Mouse (Mus musculus) mouse trophoblast stem cell (cell line): Measurements from ENCODE around the gene Lgals9.

Experiments
- in situ Hi-C, 2 experiments: fragments of 300-500 bp; cut with MseI, MboI; formaldehyde crosslinking; loops; 2 replicates in 1 of 2; 3 replicates in 1 of 2; pipeline ENCODE4 v1.15.1; 2025

Lgals9 gene

DNA sequence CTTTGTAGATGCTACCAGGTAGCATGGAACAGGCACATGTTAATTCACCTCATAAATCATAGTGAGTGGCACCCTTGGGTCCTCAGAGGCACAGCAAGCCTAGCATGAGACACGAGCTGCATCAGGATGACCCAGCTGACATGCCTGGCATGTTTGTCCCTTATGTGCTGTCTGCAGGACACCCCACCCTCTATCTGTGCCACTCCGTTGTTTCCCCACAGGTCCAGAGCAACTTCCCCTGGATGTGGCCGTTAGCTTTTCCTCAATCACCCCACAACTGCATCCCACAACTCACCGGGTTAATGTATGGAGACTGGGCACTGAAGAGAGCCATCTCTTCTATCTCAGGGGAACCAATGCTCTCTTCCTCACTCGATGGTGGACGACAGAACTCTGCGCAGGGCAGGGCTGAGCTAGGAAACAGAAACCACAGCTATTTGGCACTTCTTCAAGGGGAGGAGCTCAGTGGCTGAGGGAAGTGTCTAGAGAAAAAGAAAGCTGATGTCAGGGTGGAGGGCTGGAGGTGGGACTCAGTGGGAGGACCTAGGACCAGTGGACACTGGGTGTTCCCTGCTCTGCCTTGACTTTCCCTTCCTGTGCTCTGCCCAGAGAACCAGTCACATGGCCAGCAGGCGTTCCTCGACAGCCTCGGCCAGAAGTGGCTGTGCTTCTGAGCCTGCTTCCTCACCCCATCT, at the start of gene Lgals9:
Gene Lgals9, minus strand, starts transcription at position 464 of the 695 bp plus-strand sequence.
- in situ Hi-C loops, result no loop called here

DNA sequence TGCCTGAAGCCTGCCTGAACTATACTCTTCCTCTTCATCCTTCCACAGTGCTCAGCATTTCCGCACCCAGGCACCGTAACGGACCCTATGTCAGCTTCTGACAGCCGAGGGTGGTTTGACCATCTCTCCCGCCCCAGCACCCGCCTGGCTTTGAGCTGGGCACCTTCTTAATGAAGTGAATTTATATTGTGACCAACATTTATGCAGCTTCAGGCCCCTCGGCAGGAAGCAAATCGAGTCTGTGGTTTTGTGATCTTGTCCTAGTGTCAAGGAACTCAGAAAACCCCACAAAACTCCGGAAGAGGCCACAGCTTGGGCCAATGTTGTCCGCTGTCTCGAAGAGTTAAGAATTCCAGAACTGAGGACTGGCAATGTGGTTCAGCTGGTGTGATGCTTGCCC, 48.9 kb upstream of the Lgals9 start:
- in situ Hi-C loops, result loop anchor here (5.0 to 10.0 kb wide), 2 partner anchors 179 to 261 kb away; partner anchors contain the start of gene Gm9964 (in 1 of the 2)

DNA sequence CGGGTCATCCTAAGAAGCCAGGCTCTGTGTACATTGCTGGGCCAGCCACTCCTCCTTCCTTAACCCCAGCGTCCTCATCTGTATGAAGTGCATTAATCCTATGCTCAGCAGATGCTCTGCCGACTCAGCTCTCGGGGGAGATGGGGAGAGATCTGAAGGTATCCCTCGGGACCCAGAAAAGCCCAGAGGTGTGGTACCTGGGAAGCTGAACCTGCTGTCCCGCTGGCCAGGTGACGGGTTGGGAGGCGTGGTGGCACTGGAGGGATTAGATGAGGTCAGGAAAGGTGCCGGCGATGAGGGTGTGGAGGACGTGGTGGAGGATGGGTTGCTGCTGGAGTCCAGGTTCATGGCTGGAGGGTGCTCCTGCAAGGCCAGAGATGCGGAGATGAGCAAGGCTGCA, 48.3 kb upstream of the Lgals9 start:
- in situ Hi-C loops, result loop anchor here (5.0 to 10.0 kb wide), 2 partner anchors 179 to 262 kb away; partner anchors contain the start of gene Gm9964 (in 1 of the 2)

GRCm38 (mm10) chr11:79031452-79031746, 46.7 kb upstream of the Lgals9 start:
- in situ Hi-C loops, result loop anchor here (5.0 to 10.0 kb wide), 2 partner anchors 181 to 263 kb away; partner anchors contain the start of gene Gm9964 (in 1 of the 2)

DNA sequence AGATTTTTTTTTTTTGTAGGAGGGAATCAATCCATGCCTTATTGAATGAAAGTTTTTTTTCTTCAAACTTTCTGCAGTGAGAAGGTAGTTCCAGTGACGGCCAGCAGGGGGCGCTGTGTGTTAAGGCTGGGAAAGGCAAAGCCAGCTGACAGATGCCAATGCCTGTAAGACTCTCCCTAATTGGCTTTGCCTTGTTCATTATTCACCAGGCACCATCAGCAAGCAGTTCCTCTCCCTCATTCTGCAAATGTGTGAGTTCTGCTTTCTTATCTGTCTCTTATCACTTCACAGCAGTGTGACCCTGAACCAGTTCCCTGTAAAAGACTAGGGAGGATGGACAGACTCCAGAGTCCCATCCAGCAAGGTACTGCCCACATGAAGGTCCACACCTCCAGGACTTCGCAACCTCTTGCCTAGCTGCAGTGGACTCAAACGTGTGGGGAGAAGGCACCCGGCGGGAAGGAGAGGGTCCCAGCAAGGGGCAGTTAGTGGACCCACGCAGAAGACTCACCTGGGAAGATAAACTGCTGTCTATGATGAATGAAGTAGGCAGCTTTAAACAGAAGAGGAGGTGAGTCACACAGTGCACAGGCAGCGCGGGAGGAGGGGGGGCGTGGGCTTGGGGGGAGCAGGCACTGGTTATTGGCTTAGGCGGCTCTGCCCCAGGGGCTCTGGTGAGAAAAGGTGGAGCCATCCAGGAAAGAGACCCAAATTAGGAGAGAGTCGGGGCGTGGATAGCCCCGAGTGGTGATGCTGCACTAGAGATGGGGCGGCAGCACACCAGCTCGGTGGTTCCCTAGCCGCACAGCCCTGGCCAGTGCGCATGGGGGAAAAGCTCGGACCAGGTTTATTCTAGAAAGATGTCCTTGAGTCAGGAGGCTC, 46.1 kb upstream of the Lgals9 start:
- in situ Hi-C loops, result loop anchor here (5.0 to 10.0 kb wide), 2 partner anchors 181 to 264 kb away; partner anchors contain the start of gene Gm9964 (in 1 of the 2)

- in situ Hi-C loops, result loop anchor here in 1 of 2 experiments (10.0 kb wide), 1 partner anchor 271 kb away; the partner anchor contains the start of gene Gm9964
These were observed 39.0 kb upstream of the Lgals9 start for GRCm38 (mm10) chr11:79023751-79024150.

- in situ Hi-C loops, result loop anchor here in 1 of 2 experiments (10.0 kb wide), 1 partner anchor 271 kb away; the partner anchor contains the start of gene Gm9964
These were observed 38.6 kb upstream of the Lgals9 start for GRCm38 (mm10) chr11:79023342-79023741.

DNA sequence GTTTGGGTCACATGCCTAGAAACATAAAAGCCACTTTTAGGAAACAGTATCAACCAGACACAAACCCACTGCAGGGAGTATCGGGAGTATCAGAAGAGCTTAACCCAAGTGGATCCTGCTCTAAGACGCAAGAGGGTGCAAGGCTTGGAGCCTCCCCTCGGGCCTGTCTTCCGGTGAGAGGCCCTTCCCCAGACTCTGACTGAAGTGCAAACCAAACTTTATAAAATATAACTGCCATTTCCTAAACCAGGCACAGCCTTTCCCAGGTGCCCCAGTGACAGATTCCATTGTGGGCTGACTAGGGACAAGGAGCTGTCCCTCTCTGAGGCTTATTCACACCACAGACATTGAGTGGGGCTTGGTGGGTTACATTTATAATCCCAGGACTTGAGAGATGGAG, 38.1 kb upstream of the Lgals9 start:
- in situ Hi-C loops, result loop anchor here in 1 of 2 experiments (10.0 kb wide), 1 partner anchor 272 kb away; the partner anchor contains the start of gene Gm9964

DNA sequence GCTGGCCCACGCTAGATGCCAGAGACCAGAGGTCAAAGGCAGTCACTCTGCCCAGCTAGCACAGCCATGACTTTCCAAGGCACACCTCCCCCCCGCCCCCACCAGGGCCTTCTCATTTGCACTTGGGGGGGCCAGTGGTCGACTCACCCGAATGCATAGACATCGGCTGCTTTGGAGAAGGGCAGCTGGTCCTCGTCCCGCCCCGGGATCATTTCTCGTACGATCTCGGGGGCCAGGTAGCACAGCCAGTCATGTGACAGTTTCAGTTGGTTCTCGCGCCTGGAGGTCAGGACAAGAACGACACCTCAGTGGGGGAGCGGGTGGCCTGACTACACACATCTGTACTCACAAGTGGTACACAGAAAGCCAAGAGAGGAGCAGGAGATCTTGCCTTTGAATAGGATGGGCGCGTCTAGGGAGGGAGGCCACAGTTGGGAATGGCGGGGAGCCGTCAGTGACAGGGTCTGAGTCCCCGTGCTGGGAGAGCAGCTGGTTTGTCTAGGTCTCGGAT, 35.8 kb upstream of the Lgals9 start:
- in situ Hi-C loops, result loop anchor here in 1 of 2 experiments (10.0 kb wide), 1 partner anchor 274 kb away; the partner anchor contains the start of gene Gm9964

- in situ Hi-C loops, result loop anchor here (5.0 to 10.0 kb wide), 2 partner anchors 58 to 275 kb away; partner anchors contain the start of gene Gm9964 (in 1 of the 2)
These were observed 35.2 kb upstream of the Lgals9 start for GRCm38 (mm10) chr11:79019839-79020534.

DNA sequence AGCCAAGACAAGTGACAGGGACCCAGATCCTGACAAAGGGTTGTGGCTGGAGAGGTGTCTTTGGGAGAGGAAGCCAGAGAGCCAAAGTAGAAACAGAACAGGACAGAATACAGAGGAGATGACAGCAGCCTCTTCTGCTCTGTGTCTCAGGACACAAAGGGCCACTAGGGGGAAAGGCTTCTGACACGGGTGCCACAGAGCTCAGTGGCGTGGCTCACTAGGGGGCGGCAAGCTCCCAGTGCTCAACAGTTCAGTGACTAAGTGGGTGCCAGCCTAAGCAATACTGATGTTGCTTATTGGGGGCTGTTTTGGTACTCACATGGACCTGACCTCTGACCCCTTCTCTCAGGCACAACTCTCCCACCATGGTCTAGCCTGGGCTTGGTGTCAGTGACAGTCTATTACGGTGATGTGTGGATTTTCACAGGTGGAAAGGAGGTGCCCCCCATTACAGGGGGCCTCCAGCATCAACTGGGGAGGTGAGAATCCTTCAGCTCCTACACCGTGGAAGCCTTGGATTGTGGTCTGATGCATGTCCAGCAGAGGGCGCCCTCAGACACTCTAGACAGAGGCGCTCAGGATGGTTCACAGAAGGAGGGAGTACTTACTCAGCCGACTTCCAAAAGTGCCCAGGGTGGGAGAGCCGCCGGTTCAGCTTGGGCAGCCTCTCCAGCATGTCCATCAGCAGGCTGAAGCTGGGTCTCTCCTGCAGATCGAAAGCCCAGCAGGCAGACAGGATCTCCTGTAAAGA, 34.4 kb upstream of the Lgals9 start:
- in situ Hi-C loops, result loop anchor here in 1 of 2 experiments (5.0 kb wide), 1 partner anchor 57 kb away; no protein-coding TSS in a partner anchor

GRCm38 (mm10) chr11:79017161-79017606, 32.4 kb upstream of the Lgals9 start:
- in situ Hi-C loops, result loop anchor here in 1 of 2 experiments (5.0 kb wide), 1 partner anchor 55 kb away; no protein-coding TSS in a partner anchor

DNA sequence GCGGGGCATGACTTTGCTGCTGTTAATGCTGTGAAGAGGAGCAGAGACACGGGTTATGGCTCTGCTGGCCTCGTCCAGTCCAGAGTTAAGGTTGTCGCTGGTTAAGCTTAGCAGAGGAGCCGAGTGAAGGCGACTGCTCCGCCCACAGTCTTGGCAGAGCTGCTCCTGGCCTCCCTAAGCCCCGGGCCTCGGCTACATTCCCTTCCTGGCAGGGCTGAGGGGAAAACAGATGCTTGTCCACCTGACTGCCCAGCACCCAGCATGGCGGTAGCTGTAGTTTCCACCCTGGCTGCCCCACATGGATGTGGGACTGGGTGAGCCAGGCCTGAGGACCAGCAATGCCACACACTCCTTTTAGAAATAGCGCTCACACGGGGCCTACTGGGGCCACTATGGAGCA, 31.5 kb upstream of the Lgals9 start:
- in situ Hi-C loops, result loop anchor here in 1 of 2 experiments (5.0 kb wide), 1 partner anchor 54 kb away; no protein-coding TSS in a partner anchor

DNA sequence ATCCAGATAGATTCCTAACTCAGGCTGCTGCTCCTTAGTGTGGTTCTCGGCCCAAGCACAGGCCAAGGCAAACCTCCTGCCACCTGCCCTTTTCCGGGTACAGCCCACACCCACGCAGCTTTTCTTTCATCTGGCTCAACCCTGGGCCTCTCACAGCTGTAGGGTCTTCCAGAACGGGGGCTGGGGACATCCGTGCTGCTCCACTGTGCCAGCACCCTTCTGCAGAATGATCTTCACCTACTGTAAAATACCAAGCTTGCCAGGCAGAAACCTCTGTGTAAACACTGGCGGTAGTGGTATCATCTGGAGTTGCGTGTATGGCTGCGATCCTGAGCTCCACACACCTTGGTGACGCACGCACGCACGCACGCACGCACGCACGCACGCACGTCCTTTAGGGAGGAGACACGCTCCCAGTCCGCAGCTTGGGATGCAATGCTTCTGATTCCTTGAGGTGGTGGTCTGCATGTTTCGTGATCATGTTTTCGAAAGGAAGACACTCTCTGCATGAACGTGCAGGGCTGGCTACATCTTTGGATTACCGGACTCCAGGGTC, 31.0 kb upstream of the Lgals9 start:
- in situ Hi-C loops, result loop anchor here in 1 of 2 experiments (5.0 kb wide), 1 partner anchor 53 kb away; no protein-coding TSS in a partner anchor

DNA sequence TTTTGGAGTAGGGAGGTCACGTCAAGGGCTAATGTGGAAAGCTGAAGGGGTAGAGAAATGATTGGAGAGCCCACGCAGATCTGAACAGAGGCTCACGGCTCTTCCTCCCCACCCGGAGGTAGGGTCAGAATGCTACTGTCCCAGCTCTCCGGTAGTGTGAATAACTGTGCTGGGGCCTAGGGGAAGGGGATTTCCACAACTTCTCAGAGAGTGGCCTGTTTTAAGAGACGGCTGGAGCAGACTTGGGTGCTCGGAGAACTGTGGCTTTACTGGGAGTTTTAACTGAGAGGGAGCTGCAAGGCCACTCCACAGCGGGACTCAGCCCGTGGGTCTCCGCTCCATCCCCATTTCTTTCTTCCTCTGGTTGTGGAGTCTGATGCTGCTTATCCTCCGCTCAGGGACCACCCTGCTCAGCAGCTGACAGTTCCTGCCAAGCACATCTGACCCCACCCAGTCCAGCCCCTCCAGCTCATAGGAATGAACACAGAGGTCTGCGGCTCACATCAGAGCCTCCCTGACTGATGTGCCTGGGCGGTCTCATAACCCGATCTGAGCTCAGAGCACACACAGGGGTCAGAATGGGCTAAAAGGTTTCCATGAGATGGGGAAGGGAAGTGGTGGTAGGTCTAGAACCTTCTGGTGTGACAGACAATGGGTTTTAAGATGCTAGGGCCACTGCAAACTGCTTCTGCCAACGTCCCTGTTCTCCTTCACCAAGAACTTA, 30.0 kb upstream of the Lgals9 start:
- in situ Hi-C loops, result loop anchor here in 1 of 2 experiments (5.0 kb wide), 1 partner anchor 52 kb away; no protein-coding TSS in a partner anchor

DNA sequence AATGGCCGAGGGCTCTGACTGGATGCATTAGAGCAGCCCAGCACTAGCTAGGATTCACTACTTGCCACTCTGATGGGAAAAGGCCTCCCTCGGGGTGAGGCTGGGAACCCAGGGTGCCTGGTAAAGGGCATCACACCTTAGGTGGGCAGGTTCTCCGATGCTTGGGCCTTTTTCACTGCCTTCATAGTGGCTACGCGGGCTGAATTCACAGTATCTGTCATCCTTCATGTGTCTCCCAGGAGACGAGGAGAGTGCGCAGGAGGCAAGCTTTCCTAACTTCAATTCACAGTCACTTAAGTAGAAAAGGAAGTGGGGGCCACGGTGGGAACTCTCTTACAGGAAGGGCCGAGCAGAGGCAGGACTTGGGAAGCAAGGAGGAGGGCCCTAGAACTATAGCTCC, 29.1 kb upstream of the Lgals9 start:
- in situ Hi-C loops, result no loop called here

GRCm38 (mm10) chr11:79013056-79013455, 28.3 kb upstream of the Lgals9 start:
- in situ Hi-C loops, result no loop called here

GRCm38 (mm10) chr11:79012529-79012928, 27.8 kb upstream of the Lgals9 start:
- in situ Hi-C loops, result no loop called here

DNA sequence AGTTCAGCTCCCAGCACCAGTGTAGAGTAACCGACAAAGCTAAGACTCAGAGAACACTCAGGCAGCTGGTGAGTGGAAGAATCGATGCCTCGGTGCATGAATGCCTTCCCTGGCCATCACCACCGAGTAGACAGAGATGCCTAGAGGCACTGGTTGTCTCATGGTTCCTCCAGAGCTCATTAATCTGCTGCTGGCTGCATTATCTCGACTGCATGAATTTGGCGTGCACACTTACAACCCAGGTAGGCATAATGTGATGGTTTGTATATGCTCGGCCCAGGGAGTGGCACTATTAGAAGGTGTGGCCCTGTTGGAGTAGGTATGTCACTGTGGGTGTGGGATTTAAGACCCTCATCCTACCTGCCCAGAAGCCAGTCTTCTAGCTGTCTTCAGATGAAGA, 24.1 kb upstream of the Lgals9 start:
- in situ Hi-C loops, result loop anchor here in 1 of 2 experiments (5.0 kb wide), 1 partner anchor 42 kb away; no protein-coding TSS in a partner anchor
